Mouse (Mus musculus) C2C12 (cell line): ENCODE results near the gene Haspin.

Experiments
- CTCF ChIP-seq: IDR thresholded peaks from one replicate; pipeline ENCODE4 v1.5.1; 2011; ENCODE audit not compliant: control insufficient read depth, insufficient read depth, insufficient read length
- MAX ChIP-seq: IDR thresholded peaks from one replicate; pipeline ENCODE4 v1.6.1; 2011; ENCODE audit warnings: mild to moderate bottlenecking, control low read depth
- USF1 ChIP-seq: IDR thresholded peaks from one replicate; pipeline ENCODE4 v1.6.1; 2011; ENCODE audit warnings: low read depth, mild to moderate bottlenecking, control low read depth, moderate library complexity

GRCm38 (mm10) chr11:73144261-73144681 is 6.2 kb upstream of the Haspin start:
- TF ChIP-seq CTCF (no peak), USF1 (no peak), MAX (no peak)
